In the genomic region with DNA sequence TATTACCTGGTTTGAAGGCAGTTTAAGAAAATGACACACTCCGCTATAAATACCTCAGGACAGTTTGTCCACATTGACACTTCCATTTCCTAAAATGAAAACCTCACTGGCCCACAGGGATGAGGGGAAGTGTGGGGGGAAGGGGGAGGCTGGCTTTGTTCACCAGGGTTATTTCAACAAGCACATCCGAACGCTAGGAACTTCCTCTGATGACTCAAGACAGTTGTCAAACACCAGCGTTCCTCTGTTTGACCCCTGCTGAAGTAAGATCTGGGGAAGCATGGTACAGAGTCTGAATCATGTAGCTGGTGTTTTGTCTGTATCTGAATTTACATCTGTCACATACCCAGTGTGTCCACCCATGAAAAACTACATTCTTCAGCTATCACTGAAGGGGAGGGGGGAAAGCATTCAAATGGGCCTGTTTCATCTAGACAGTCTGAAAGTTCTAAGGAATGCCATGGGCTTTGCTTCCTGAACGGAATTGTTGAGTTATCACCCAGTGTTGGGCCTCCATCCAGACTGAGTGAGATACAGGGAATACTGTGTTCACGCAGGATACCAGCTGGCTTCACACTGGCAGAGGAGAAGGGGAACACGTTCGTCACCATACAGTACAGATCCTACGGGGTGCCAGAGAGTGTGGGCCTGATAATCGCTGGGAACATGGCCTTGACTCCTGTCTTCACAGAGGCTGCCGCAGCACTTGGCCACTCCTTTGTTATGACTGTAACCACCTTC, we compare ENCODE assay signal across 1 mouse cellular context.
TF ChIP-seq lines count a peak whose summit lies in the region.

No protein-coding gene starts in this region.

TF ChIP-seq in CH12.LX, 34 proteins besides CTCF, POLR2A, EP300 and RAD21 (continued from another document):
- peak; percentile 52 for TF ChIP-seq JUN (IDR thresholded peaks at IDR 0.05; ENCODE audit: insufficient read depth, low read depth, low read length)
- TF ChIP-seq GABPA (IDR thresholded peaks at IDR 0.05; ENCODE audit: insufficient replicate concordance, low read depth, low read length), result no peak
- TF ChIP-seq SMC3 (IDR thresholded peaks at IDR 0.05; ENCODE audit: low read depth, low read length), result no peak
- TF ChIP-seq PAX5 (IDR thresholded peaks at IDR 0.05; ENCODE audit: low read length), result no peak
- TF ChIP-seq ELF1 (IDR thresholded peaks at IDR 0.05; ENCODE audit: low read depth, low read length), result no peak
- TF ChIP-seq USF1 (IDR thresholded peaks at IDR 0.05; ENCODE audit: low read depth, low read length), result no peak
- TF ChIP-seq KAT2A (IDR thresholded peaks at IDR 0.05; ENCODE audit: insufficient replicate concordance, low read length), result 0 out of 2 replicates have a peak, but pooled peaks have one; percentile 40
- TF ChIP-seq CHD2 (IDR thresholded peaks at IDR 0.05; ENCODE audit: low read length), result peak; percentile 61
- TF ChIP-seq ZKSCAN1 (IDR thresholded peaks at IDR 0.05; ENCODE audit: borderline replicate concordance, low read depth, low read length), result no peak
- TF ChIP-seq TCF12 (IDR thresholded peaks at IDR 0.05; ENCODE audit: low read depth, low read length), result no peak
- no peak for TF ChIP-seq ZC3H11A (IDR thresholded peaks at IDR 0.05; ENCODE audit: low read depth, low read length)
- TF ChIP-seq SIN3A (IDR thresholded peaks at IDR 0.05; ENCODE audit: low read length), result peak; percentile 38; the same call in 1 of the 2 replicates
- peak; percentile 58; the same call in 1 of the 2 replicates for TF ChIP-seq POLR2AphosphoS2 (IDR thresholded peaks at IDR 0.05; ENCODE audit: low read depth, low read length)
- TF ChIP-seq USF2 (conservative IDR thresholded peaks at IDR 0.05; ENCODE audit: low read depth, low read length), result no peak
- TF ChIP-seq E2F4 (IDR thresholded peaks at IDR 0.05; ENCODE audit: insufficient replicate concordance, low read depth, low read length), result no peak
- no peak; the same call in 1 of the 2 replicates for TF ChIP-seq JUND (conservative IDR thresholded peaks at IDR 0.05; ENCODE audit: low read depth, low read length)
- peak; percentile 73 for TF ChIP-seq MXI1 (IDR thresholded peaks at IDR 0.05; ENCODE audit: low read depth, low read length)
- no peak for TF ChIP-seq ZMIZ1 (IDR thresholded peaks at IDR 0.05; ENCODE audit: low read depth, low read length)
- peak; percentile 96 for TF ChIP-seq MEF2A (IDR thresholded peaks at IDR 0.05; ENCODE audit: borderline replicate concordance, low read depth, low read length)
